Mouse (Mus musculus): ENCODE results near the gene Crip1. TPM values are rescaled to one million over a fixed set of nuclear protein-coding genes. Genes with fewer than 3 reads are reported as not detected.

Crip1 gene
- total RNA-seq (2021), result 100 to 1,000 TPM; 194 to 200 TPM
- polyA plus RNA-seq (2012; rRNA removed), result 429 and 531 TPM in 2 replicates
- long read RNA-seq, transcript Crip1-201 (5 exons, 445 nt), result major isoform, 185 of 190 reads
- long read RNA-seq, partial matches to known transcripts, result 2 of 190 reads
- long read RNA-seq, other reads (novel, unspliced or antisense), result 0 of 190 reads

GRCm38 (mm10) chr12:113146112-113147057 is at the start of gene Crip1:
TSS of gene Crip1 (plus strand) at chr12:113146316.
- peaks cover 56% of the 10 kb centered on the region for H3K4me1 ChIP-seq (ENCODE audit: control insufficient read depth, insufficient read depth, low read length)
- peak within 1 kb of the TSS; percentile 100 for H3K27ac ChIP-seq
- H3K9ac ChIP-seq (ENCODE audit: low read depth, low read length), result peak within 1 kb of the TSS; percentile 51
- TF ChIP-seq EP300 (IDR thresholded peaks at IDR 0.05; ENCODE audit: insufficient read depth, low read depth, low read length) (peak; percentile 95), CTCF (IDR thresholded peaks at IDR 0.05) (peak; percentile 95), POLR2A (IDR thresholded peaks at IDR 0.05; ENCODE audit: insufficient read depth, low read depth, low read length) (peak; percentile 63)
- 4% methylated on average over 45 of the region's 45 CpGs for WGBS
- H3K27me3 ChIP-seq (ENCODE audit: control insufficient read depth, insufficient read depth, low read length), result no peaks in the 10 kb centered on the region
- H3K4me3 ChIP-seq, result peak within 1 kb of the TSS; percentile 41
- H3K36me3 ChIP-seq (ENCODE audit: control insufficient read depth, insufficient read depth, low read length), result peaks cover 21% of the 10 kb centered on the region
- peak; percentile 90 to 92 for DNase-seq
- intact Hi-C loops (cut with DNase I), result no loop called here
- no peaks in the 10 kb centered on the region for H3K79me2 ChIP-seq (replicated peaks; ENCODE audit: control insufficient read depth, insufficient read depth, low read length)

GRCm38 (mm10) chr12:113097040-113097439 is 49.1 kb upstream of the Crip1 start:
- Histone ChIP-seq H3K4me3 (no peak overlapping the region), H3K4me1 (ENCODE audit: control insufficient read depth, insufficient read depth, low read length) (peaks cover 9% of the 10 kb centered on the region), H3K79me2 (replicated peaks; ENCODE audit: control insufficient read depth, insufficient read depth, low read length) (peaks cover 3% of the 10 kb centered on the region; the same call in 1 of the 2 replicates), H3K27me3 (ENCODE audit: control insufficient read depth, insufficient read depth, low read length) (no peaks in the 10 kb centered on the region), H3K9ac (ENCODE audit: low read depth, low read length) (no peak overlapping the region), H3K36me3 (ENCODE audit: control insufficient read depth, insufficient read depth, low read length) (no peaks in the 10 kb centered on the region), H3K27ac (no peak overlapping the region)
- no peak for DNase-seq
- WGBS, result 72% methylated on average over 5 of the region's 5 CpGs
- intact Hi-C loops (cut with DNase I), result loop anchor here (1.0 kb wide), 1 partner anchor 22 kb away; no protein-coding TSS in a partner anchor
- no peak for TF ChIP-seq EP300 (IDR thresholded peaks at IDR 0.05; ENCODE audit: insufficient read depth, low read depth, low read length)

- Histone ChIP-seq H3K4me3 (peak within 1 kb of the TSS; percentile 74), H3K36me3 (ENCODE audit: control insufficient read depth, insufficient read depth, low read length) (no peaks in the 10 kb centered on the region), H3K27me3 (ENCODE audit: control insufficient read depth, insufficient read depth, low read length) (no peaks in the 10 kb centered on the region), H3K79me2 (replicated peaks; ENCODE audit: control insufficient read depth, insufficient read depth, low read length) (peaks cover 6% of the 10 kb centered on the region), H3K27ac (peak within 1 kb of the TSS; percentile 79), H3K9ac (ENCODE audit: low read depth, low read length) (peak within 1 kb of the TSS; percentile 99), H3K4me1 (ENCODE audit: control insufficient read depth, insufficient read depth, low read length) (peaks cover 12% of the 10 kb centered on the region)
- peak; percentile 76 to 78 for DNase-seq
- intact Hi-C loops (cut with DNase I), result loop anchor here (1.0 kb wide), 1 partner anchor 23 kb away; no protein-coding TSS in a partner anchor
- WGBS, result 2% methylated on average over 41 of the region's 53 CpGs
- TF ChIP-seq EP300 (IDR thresholded peaks at IDR 0.05; ENCODE audit: insufficient read depth, low read depth, low read length) (no peak), POLR2A (IDR thresholded peaks at IDR 0.05; ENCODE audit: insufficient read depth, low read depth, low read length) (no peak), CTCF (IDR thresholded peaks at IDR 0.05) (no peak)
Measured at GRCm38 (mm10) chr12:113097749-113098281, 48.3 kb upstream of the Crip1 start, which contains the start of gene Mta1. TSS of gene Mta1 (plus strand) at chr12:113098278.

- Histone ChIP-seq H3K36me3 (ENCODE audit: control insufficient read depth, insufficient read depth, low read length) (no peaks in the 10 kb centered on the region), H3K4me1 (ENCODE audit: control insufficient read depth, insufficient read depth, low read length) (peaks cover 12% of the 10 kb centered on the region), H3K79me2 (replicated peaks; ENCODE audit: control insufficient read depth, insufficient read depth, low read length) (peaks cover 6% of the 10 kb centered on the region), H3K27ac (peak overlapping the region; percentile 79), H3K27me3 (ENCODE audit: control insufficient read depth, insufficient read depth, low read length) (no peaks in the 10 kb centered on the region), H3K9ac (ENCODE audit: low read depth, low read length) (peak overlapping the region; percentile 98), H3K4me3 (peak overlapping the region; percentile 74)
- peak; percentile 49 to 54 for DNase-seq
- 1% methylated on average over 52 of the region's 60 CpGs for WGBS
- TF ChIP-seq CTCF (IDR thresholded peaks at IDR 0.05) (no peak), EP300 (IDR thresholded peaks at IDR 0.05; ENCODE audit: insufficient read depth, low read depth, low read length) (no peak), POLR2A (IDR thresholded peaks at IDR 0.05; ENCODE audit: insufficient read depth, low read depth, low read length) (no peak)
- intact Hi-C loops (cut with DNase I), result no loop called here
Measured at GRCm38 (mm10) chr12:113098530-113099151, 47.5 kb upstream of the Crip1 start.

- no peaks in the 10 kb centered on the region for H3K27me3 ChIP-seq (ENCODE audit: control insufficient read depth, insufficient read depth, low read length)
- no peak for DNase-seq
- intact Hi-C loops (cut with DNase I), result loop anchor here (2.0 to 10.0 kb wide), 2 partner anchors 95 to 225 kb away; no protein-coding TSS in a partner anchor
- peak overlapping the region; percentile 98 for H3K9ac ChIP-seq (ENCODE audit: low read depth, low read length)
- no peak overlapping the region; the same call in 1 of the 2 replicates for H3K27ac ChIP-seq
- WGBS, result 41% methylated on average over 6 of the region's 6 CpGs
- TF ChIP-seq EP300 (IDR thresholded peaks at IDR 0.05; ENCODE audit: insufficient read depth, low read depth, low read length) (no peak), CTCF (IDR thresholded peaks at IDR 0.05) (no peak), POLR2A (IDR thresholded peaks at IDR 0.05; ENCODE audit: insufficient read depth, low read depth, low read length) (no peak)
- H3K4me1 ChIP-seq (ENCODE audit: control insufficient read depth, insufficient read depth, low read length), result peaks cover 14% of the 10 kb centered on the region
- no peak overlapping the region for H3K4me3 ChIP-seq
- H3K79me2 ChIP-seq (replicated peaks; ENCODE audit: control insufficient read depth, insufficient read depth, low read length), result peaks cover 10% of the 10 kb centered on the region
- H3K36me3 ChIP-seq (ENCODE audit: control insufficient read depth, insufficient read depth, low read length), result no peaks in the 10 kb centered on the region
Measured at GRCm38 (mm10) chr12:113099470-113100237, 46.5 kb upstream of the Crip1 start.

Data from heart, adult 2 months (tissue).